Mouse (Mus musculus) heart, postnatal 0 days (tissue): ENCODE results near the gene Nucb1.

Source experiments
- CTCF ChIP-seq: IDR thresholded peaks from 2 replicates; pipeline ENCODE4 v1.5.1; 2016; ENCODE audit warnings: antibody characterized with exemption, control low read depth, low read depth
- EP300 ChIP-seq: IDR thresholded peaks from 2 replicates; pipeline ENCODE4 v1.6.1; 2016; ENCODE audit warnings: antibody characterized with exemption, low read depth

GRCm38 (mm10) chr7:45507583-45507982, 2.6 kb downstream of the Nucb1 start:
- TF ChIP-seq CTCF (no peak), EP300 (no peak)
